Mouse (Mus musculus): Measurements from ENCODE around the gene Tbc1d22a. TPM values are rescaled to one million over a fixed set of nuclear protein-coding genes. Genes with fewer than 3 reads are reported as not detected.

The Tbc1d22a gene
- total and polyA plus RNA-seq, 2 experiments from 2014 or later, result 9.7 to 31.4 TPM

- ATAC-seq (ENCODE audit: insufficient read depth, low read depth), result peak; percentile 78
- Histone ChIP-seq H3K9ac (replicated peaks; ENCODE audit: low read depth, low read length) (no peak overlapping the region), H3K4me2 (ENCODE audit: low read depth, low read length) (0 out of 2 replicates have a peak overlapping the region, but pooled peaks have one; percentile 6), H3K4me1 (ENCODE audit: control insufficient read depth, insufficient read depth) (peaks cover 86% of the 10 kb centered on the region), H3K9me3 (replicated peaks; ENCODE audit: control insufficient read depth, low read length) (no peaks in the 10 kb centered on the region), H3K4me3 (ENCODE audit: low read depth, low read length) (no peak overlapping the region), H3K27me3 (ENCODE audit: control insufficient read depth, insufficient read depth, low read length) (no peaks in the 10 kb centered on the region), H3K36me3 (replicated peaks; ENCODE audit: control insufficient read depth, insufficient read depth, low read length) (no peaks in the 10 kb centered on the region), H3K27ac (ENCODE audit: low read depth) (peak overlapping the region; percentile 75)
- peak; percentile 65 for DNase-seq (ENCODE audit: low spot score)
- TF ChIP-seq EP300 (IDR thresholded peaks at IDR 0.05; ENCODE audit: low read depth), result peak; percentile 96
- no peak for TF ChIP-seq CTCF (IDR thresholded peaks at IDR 0.05; ENCODE audit: low read depth)
- 19% methylated on average over 3 of the region's 3 CpGs for WGBS
Measured at GRCm38 (mm10) chr15:86172124-86172523, 42.1 kb upstream of the Tbc1d22a start.

GRCm38 (mm10) chr15:86172526-86172925 lies 41.7 kb upstream of the Tbc1d22a start:
- Histone ChIP-seq H3K4me3 (ENCODE audit: low read depth, low read length) (no peak overlapping the region), H3K36me3 (replicated peaks; ENCODE audit: control insufficient read depth, insufficient read depth, low read length) (no peaks in the 10 kb centered on the region), H3K4me2 (ENCODE audit: low read depth, low read length) (peak overlapping the region; percentile 11; the same call in 1 of the 2 replicates), H3K27ac (ENCODE audit: low read depth) (peak overlapping the region; percentile 75), H3K9ac (replicated peaks; ENCODE audit: low read depth, low read length) (no peak overlapping the region), H3K27me3 (ENCODE audit: control insufficient read depth, insufficient read depth, low read length) (no peaks in the 10 kb centered on the region), H3K4me1 (ENCODE audit: control insufficient read depth, insufficient read depth) (peaks cover 83% of the 10 kb centered on the region), H3K9me3 (replicated peaks; ENCODE audit: control insufficient read depth, low read length) (no peaks in the 10 kb centered on the region)
- WGBS, result 20% methylated on average over 6 of the region's 6 CpGs
- ATAC-seq (ENCODE audit: insufficient read depth, low read depth) (peak; percentile 28), DNase-seq (ENCODE audit: low spot score) (no peak)
- TF ChIP-seq EP300 (IDR thresholded peaks at IDR 0.05; ENCODE audit: low read depth) (0 out of 2 replicates have a peak, but pooled peaks have one; percentile 4), CTCF (IDR thresholded peaks at IDR 0.05; ENCODE audit: low read depth) (no peak)

GRCm38 (mm10) chr15:86173136-86173985 lies 40.9 kb upstream of the Tbc1d22a start:
- no peak for DNase-seq (ENCODE audit: low spot score)

GRCm38 (mm10) chr15:86175253-86176050 lies 38.8 kb upstream of the Tbc1d22a start:
- ATAC-seq (ENCODE audit: insufficient read depth, low read depth), result no peak
- H3K27ac ChIP-seq (ENCODE audit: low read depth), result no peak overlapping the region; the same call in 1 of the 2 replicates
- no peaks in the 10 kb centered on the region for H3K9me3 ChIP-seq (replicated peaks; ENCODE audit: control insufficient read depth, low read length)
- DNase-seq (ENCODE audit: low spot score), result no peak
- no peak overlapping the region for H3K4me3 ChIP-seq (ENCODE audit: low read depth, low read length)
- no peaks in the 10 kb centered on the region for H3K36me3 ChIP-seq (replicated peaks; ENCODE audit: control insufficient read depth, insufficient read depth, low read length)
- H3K9ac ChIP-seq (replicated peaks; ENCODE audit: low read depth, low read length), result no peak overlapping the region
- peaks cover 58% of the 10 kb centered on the region for H3K4me1 ChIP-seq (ENCODE audit: control insufficient read depth, insufficient read depth)
- H3K4me2 ChIP-seq (ENCODE audit: low read depth, low read length), result no peak overlapping the region
- WGBS, result 88% methylated on average over 3 of the region's 3 CpGs
- no peaks in the 10 kb centered on the region for H3K27me3 ChIP-seq (ENCODE audit: control insufficient read depth, insufficient read depth, low read length)
- TF ChIP-seq EP300 (IDR thresholded peaks at IDR 0.05; ENCODE audit: low read depth) (no peak), CTCF (IDR thresholded peaks at IDR 0.05; ENCODE audit: low read depth) (no peak)

More at GRCm38 (mm10) chr15:86173136-86173985, 40.9 kb upstream of the Tbc1d22a start:
- Histone ChIP-seq H3K4me2 (ENCODE audit: low read depth, low read length) (no peak overlapping the region), H3K9me3 (replicated peaks; ENCODE audit: control insufficient read depth, low read length) (no peaks in the 10 kb centered on the region), H3K4me3 (ENCODE audit: low read depth, low read length) (no peak overlapping the region), H3K27me3 (ENCODE audit: control insufficient read depth, insufficient read depth, low read length) (no peaks in the 10 kb centered on the region), H3K4me1 (ENCODE audit: control insufficient read depth, insufficient read depth) (peaks cover 79% of the 10 kb centered on the region), H3K27ac (ENCODE audit: low read depth) (peak overlapping the region; percentile 75), H3K9ac (replicated peaks; ENCODE audit: low read depth, low read length) (no peak overlapping the region), H3K36me3 (replicated peaks; ENCODE audit: control insufficient read depth, insufficient read depth, low read length) (no peaks in the 10 kb centered on the region)
- 29% methylated on average over 16 of the region's 16 CpGs for WGBS
- no peak for TF ChIP-seq EP300 (IDR thresholded peaks at IDR 0.05; ENCODE audit: low read depth)
- no peak for ATAC-seq (ENCODE audit: insufficient read depth, low read depth)

GRCm38 (mm10) chr15:86176166-86176565 lies 38.1 kb upstream of the Tbc1d22a start:
- H3K4me3 ChIP-seq (ENCODE audit: low read depth, low read length), result no peak overlapping the region
- no peaks in the 10 kb centered on the region for H3K9me3 ChIP-seq (replicated peaks; ENCODE audit: control insufficient read depth, low read length)
- no peaks in the 10 kb centered on the region for H3K36me3 ChIP-seq (replicated peaks; ENCODE audit: control insufficient read depth, insufficient read depth, low read length)
- no peak overlapping the region for H3K9ac ChIP-seq (replicated peaks; ENCODE audit: low read depth, low read length)
- ATAC-seq (ENCODE audit: insufficient read depth, low read depth) (no peak), DNase-seq (ENCODE audit: low spot score) (no peak)
- no peaks in the 10 kb centered on the region for H3K27me3 ChIP-seq (ENCODE audit: control insufficient read depth, insufficient read depth, low read length)
- no peak overlapping the region for H3K4me2 ChIP-seq (ENCODE audit: low read depth, low read length)
- TF ChIP-seq CTCF (IDR thresholded peaks at IDR 0.05; ENCODE audit: low read depth), result no peak
- no peak for TF ChIP-seq EP300 (IDR thresholded peaks at IDR 0.05; ENCODE audit: low read depth)
- peak overlapping the region; percentile 75; the same call in 1 of the 2 replicates for H3K27ac ChIP-seq (ENCODE audit: low read depth)
- H3K4me1 ChIP-seq (ENCODE audit: control insufficient read depth, insufficient read depth), result peaks cover 53% of the 10 kb centered on the region
- WGBS, result 67% methylated on average over 10 of the region's 10 CpGs

Measured in heart, postnatal 0 days (tissue).